Mouse (Mus musculus) embryonic fibroblast, embryonic 13.5 days (primary cell): ENCODE results near the gene Auts2.

Experiments
- CTCF ChIP-seq: IDR thresholded peaks from 2 replicates; pipeline ENCODE4 v1.5.1; 2011; ENCODE audit warnings: mild to moderate bottlenecking, control low read depth, low read length, moderate library complexity, borderline replicate concordance; ENCODE audit not compliant: insufficient read depth
- POLR2A ChIP-seq: IDR thresholded peaks from 2 replicates; pipeline ENCODE4 v1.6.1; 2011; ENCODE audit warnings: low read depth, mild to moderate bottlenecking, control low read depth, low read length, moderate library complexity

- TF ChIP-seq CTCF, result no peak
- TF ChIP-seq POLR2A, result no peak
Observed at GRCm38 (mm10) chr5:131594597-131594996, 948.5 kb downstream of the Auts2 start.
